Mouse (Mus musculus): ENCODE data around the gene Kcne2. TPM values are rescaled to one million over a fixed set of nuclear protein-coding genes. Genes with fewer than 3 reads are reported as not detected.
A peak's percentile ranks its signal among the peaks of the same experiment; 100 is the strongest.

The Kcne2 gene
- polyA plus RNA-seq, 1 experiment from 2014 or later: not detected

GRCm38 (mm10) chr16:92340612-92341511 is 48.7 kb downstream of the Kcne2 start:
- peak; percentile 85 for ATAC-seq
- Histone ChIP-seq H3K9ac (0 out of 2 replicates have a peak overlapping the region, but pooled peaks have one; percentile 3), H3K4me2 (peak overlapping the region; percentile 65), H3K27ac (peak overlapping the region; percentile 70), H3K36me3 (no peaks in the 10 kb centered on the region), H3K27me3 (replicated peaks) (peaks cover under 1% of the 10 kb centered on the region), H3K4me3 (peak overlapping the region; percentile 45), H3K4me1 (peaks cover 51% of the 10 kb centered on the region), H3K9me3 (replicated peaks) (no peaks in the 10 kb centered on the region)
- 23% methylated on average over 27 of the region's 27 CpGs for WGBS (ENCODE audit: insufficient replicate concordance)

DNA sequence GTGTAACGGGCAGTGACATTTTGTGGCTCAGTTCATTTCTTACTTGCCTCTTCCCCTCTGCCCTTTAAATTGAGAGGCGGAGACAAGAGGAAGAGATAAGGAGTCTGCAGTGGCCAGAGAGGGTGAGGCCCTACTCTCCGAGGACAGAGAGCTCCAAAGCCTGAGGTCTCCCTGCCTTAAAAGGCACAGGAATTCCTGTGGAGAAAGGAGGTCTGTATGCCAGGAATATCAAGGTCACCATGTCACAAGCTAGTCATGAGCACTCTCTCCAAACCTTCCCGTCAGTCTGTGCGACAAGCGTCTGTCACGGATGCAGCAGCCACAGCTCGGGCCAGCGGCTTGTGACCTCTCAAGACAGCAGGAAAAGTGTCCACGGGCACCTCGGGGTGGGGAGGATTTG is 53.0 kb downstream of the Kcne2 start:
- H3K36me3 ChIP-seq: no peaks in the 10 kb centered on the region
- peak overlapping the region; percentile 62; the same call in 1 of the 2 replicates for H3K27ac ChIP-seq
- peak overlapping the region; percentile 9; the same call in 1 of the 2 replicates for H3K4me3 ChIP-seq
- peak; percentile 50; the same call in 1 of the 2 replicates for ATAC-seq
- H3K27me3 ChIP-seq (replicated peaks): no peaks in the 10 kb centered on the region
- peaks cover 54% of the 10 kb centered on the region for H3K4me1 ChIP-seq
- peak overlapping the region; percentile 48; the same call in 1 of the 2 replicates for H3K9ac ChIP-seq
- H3K9me3 ChIP-seq (replicated peaks): no peaks in the 10 kb centered on the region
- whole genome bisulfite sequencing (ENCODE audit: insufficient replicate concordance): 13% methylated on average over 11 of the region's 11 CpGs
- peak overlapping the region; percentile 58 for H3K4me2 ChIP-seq

GRCm38 (mm10) chr16:92346297-92346916 is 54.2 kb downstream of the Kcne2 start:
- Histone ChIP-seq H3K4me1 (peaks cover 41% of the 10 kb centered on the region), H3K27ac (peak overlapping the region; percentile 51; the same call in 1 of the 2 replicates), H3K9me3 (replicated peaks) (no peaks in the 10 kb centered on the region), H3K36me3 (no peaks in the 10 kb centered on the region), H3K27me3 (replicated peaks) (no peaks in the 10 kb centered on the region), H3K4me2 (no peak overlapping the region), H3K4me3 (no peak overlapping the region), H3K9ac (no peak overlapping the region)
- ATAC-seq: 0 out of 2 replicates have a peak, but pooled peaks have one; percentile 21
- WGBS (ENCODE audit: insufficient replicate concordance): 67% methylated on average over 13 of the region's 13 CpGs

Other genes starting within 250 kb of the Kcne2 start
- gene Mrps6, start 234.1 kb upstream of the Kcne2 start, polyA plus RNA-seq (2016; fragmentation: Nextera tagmentation; extraction: Ambion mirVana): 49.3 and 54.7 TPM in 2 replicates
- not detected in 2 replicates for gene Gm49711, start 234.1 kb upstream of the Kcne2 start, polyA plus RNA-seq (2016; fragmentation: Nextera tagmentation; extraction: Ambion mirVana)
- gene Slc5a3, start 234.1 kb upstream of the Kcne2 start, polyA plus RNA-seq (2016; fragmentation: Nextera tagmentation; extraction: Ambion mirVana): 2.4 and 2.8 TPM in 2 replicates
- 76.4 and 76.8 TPM in 2 replicates for gene Smim11, start 8.9 kb downstream of the Kcne2 start, polyA plus RNA-seq (2016; fragmentation: Nextera tagmentation; extraction: Ambion mirVana)
- not detected in 2 replicates for gene Fam243, start 29.1 kb downstream of the Kcne2 start, polyA plus RNA-seq (2016; fragmentation: Nextera tagmentation; extraction: Ambion mirVana)
- 0.41 TPM in 1 of 2 replicates, not detected in the other for gene Kcne1, start 67.1 kb downstream of the Kcne2 start, polyA plus RNA-seq (2016; fragmentation: Nextera tagmentation; extraction: Ambion mirVana)
- 14.3 and 15.9 TPM in 2 replicates for gene Rcan1, start 178.5 kb downstream of the Kcne2 start, polyA plus RNA-seq (2016; fragmentation: Nextera tagmentation; extraction: Ambion mirVana)
- gene Clic6, start 193.3 kb downstream of the Kcne2 start, polyA plus RNA-seq (2016; fragmentation: Nextera tagmentation; extraction: Ambion mirVana): 1.3 and 1.7 TPM in 2 replicates

All from liver, embryonic 12.5 days (tissue).